Mouse (Mus musculus): ENCODE data around the gene Nfkbid. TPM values are rescaled to one million over a fixed set of nuclear protein-coding genes. Genes with fewer than 3 reads are reported as not detected.

Nfkbid gene
- total and polyA plus RNA-seq, 2 experiments from 2014 or later: 0.38 to 5.0 TPM

DNA sequence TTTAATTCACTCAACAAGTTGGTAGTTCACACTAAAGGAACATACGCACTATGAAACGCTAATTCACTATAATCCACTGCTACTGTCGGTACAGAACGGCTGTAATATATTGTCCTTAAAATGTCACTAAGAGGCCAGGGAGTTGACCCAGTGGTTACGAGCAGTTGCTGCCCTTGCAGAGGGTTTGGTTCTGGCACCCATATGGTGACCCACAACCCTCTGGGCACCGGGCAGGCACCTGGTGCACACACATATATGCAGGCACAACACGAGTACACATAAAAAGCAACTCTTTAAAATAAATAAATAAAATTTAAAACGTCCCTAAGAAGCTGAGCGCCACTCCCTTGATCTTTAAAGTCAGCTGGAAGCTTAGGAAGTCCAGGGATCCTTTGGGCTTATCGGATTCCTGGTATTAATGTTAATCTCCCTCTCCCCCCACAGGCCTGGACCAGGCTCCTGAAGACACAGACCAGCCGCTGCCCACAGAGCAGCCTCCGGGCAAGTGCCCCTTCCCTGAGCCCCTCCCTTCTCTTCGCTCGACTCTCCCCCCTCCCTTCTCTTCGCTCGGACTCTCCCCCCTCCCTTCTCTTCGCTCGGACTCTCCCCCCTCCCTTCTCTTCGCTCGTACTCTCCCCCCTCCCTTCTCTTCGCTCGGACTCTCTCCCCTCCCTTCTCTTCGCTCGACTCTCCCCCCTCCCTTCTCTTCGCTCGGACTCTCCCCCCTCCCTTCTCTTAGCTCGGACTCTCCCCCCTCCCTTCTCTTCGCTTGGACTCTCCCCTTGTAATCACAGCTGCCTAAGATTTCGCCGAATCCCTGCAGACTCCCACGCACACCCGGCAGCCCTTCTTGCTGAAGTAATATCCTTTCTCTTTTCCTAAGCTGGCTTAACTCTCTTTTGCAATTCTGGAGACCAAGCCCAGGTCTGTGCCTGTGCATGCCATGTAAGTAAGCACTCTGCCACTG is 56.2 kb downstream of the Nfkbid start:
- H3K4me1 ChIP-seq (ENCODE audit: control insufficient read depth, insufficient read depth): no peaks in the 10 kb centered on the region
- DNase-seq (ENCODE audit: low spot score): peak; percentile 7
- WGBS: 13% methylated on average over 25 of the region's 32 CpGs
- peak overlapping the region; percentile 49 for H3K4me2 ChIP-seq (ENCODE audit: low read depth, low read length)
- no peak for ATAC-seq (ENCODE audit: insufficient read depth, low read depth)
- no peaks in the 10 kb centered on the region for H3K36me3 ChIP-seq (replicated peaks; ENCODE audit: control insufficient read depth, insufficient read depth, low read length)
- H3K9me3 ChIP-seq (replicated peaks; ENCODE audit: control insufficient read depth, low read length): no peaks in the 10 kb centered on the region
- TF ChIP-seq CTCF (IDR thresholded peaks at IDR 0.05; ENCODE audit: low read depth) (no peak), EP300 (IDR thresholded peaks at IDR 0.05; ENCODE audit: low read depth) (no peak)
- no peak overlapping the region for H3K27ac ChIP-seq (ENCODE audit: low read depth)
- no peaks in the 10 kb centered on the region for H3K27me3 ChIP-seq (ENCODE audit: control insufficient read depth, insufficient read depth, low read length)
- no peak overlapping the region for H3K9ac ChIP-seq (replicated peaks; ENCODE audit: low read depth, low read length)
- peak overlapping the region; percentile 19 for H3K4me3 ChIP-seq (ENCODE audit: low read depth, low read length)

Other genes starting within 250 kb of the Nfkbid start
Only the 30 nearest of the 35 such genes appear.
- 105 and 799 TPM in 2 replicates for gene Polr2i, start 189.8 kb upstream of the Nfkbid start, total RNA-seq (2014; rRNA removed; ENCODE audit: low replicate concordance)
- 109 and 112 TPM in 2 replicates for gene Polr2i, start 189.8 kb upstream of the Nfkbid start, polyA plus RNA-seq (2015; fragmentation: Nextera tagmentation; extraction: Ambion mirVana)
- gene Tbcb, start 189.5 kb upstream of the Nfkbid start, total RNA-seq (2014; rRNA removed; ENCODE audit: low replicate concordance): 40.0 and 80.7 TPM in 2 replicates
- gene Tbcb, start 189.5 kb upstream of the Nfkbid start, polyA plus RNA-seq (2015; fragmentation: Nextera tagmentation; extraction: Ambion mirVana): 131 and 137 TPM in 2 replicates
- gene Ovol3, start 186.0 kb upstream of the Nfkbid start, total RNA-seq (2014; rRNA removed; ENCODE audit: low replicate concordance): not detected in 2 replicates
- gene Ovol3, start 186.0 kb upstream of the Nfkbid start, polyA plus RNA-seq (2015; fragmentation: Nextera tagmentation; extraction: Ambion mirVana): not detected in 2 replicates
- not detected in 2 replicates for gene Thap8, start 141.6 kb upstream of the Nfkbid start, total RNA-seq (2014; rRNA removed; ENCODE audit: low replicate concordance)
- gene Thap8, start 141.6 kb upstream of the Nfkbid start, polyA plus RNA-seq (2015; fragmentation: Nextera tagmentation; extraction: Ambion mirVana): 0.33 and 0.41 TPM in 2 replicates
- 3.4 and 5.2 TPM in 2 replicates for gene Wdr62, start 141.3 kb upstream of the Nfkbid start, total RNA-seq (2014; rRNA removed; ENCODE audit: low replicate concordance)
- 2.6 and 3.2 TPM in 2 replicates for gene Wdr62, start 141.3 kb upstream of the Nfkbid start, polyA plus RNA-seq (2015; fragmentation: Nextera tagmentation; extraction: Ambion mirVana)
- gene Clip3, start 130.0 kb upstream of the Nfkbid start, total RNA-seq (2014; rRNA removed; ENCODE audit: low replicate concordance): 4.3 and 22.4 TPM in 2 replicates
- 3.1 and 3.5 TPM in 2 replicates for gene Clip3, start 130.0 kb upstream of the Nfkbid start, polyA plus RNA-seq (2015; fragmentation: Nextera tagmentation; extraction: Ambion mirVana)
- gene Alkbh6, start 113.0 kb upstream of the Nfkbid start, total RNA-seq (2014; rRNA removed; ENCODE audit: low replicate concordance): 40.0 and 57.2 TPM in 2 replicates
- 63.5 and 71.2 TPM in 2 replicates for gene Alkbh6, start 113.0 kb upstream of the Nfkbid start, polyA plus RNA-seq (2015; fragmentation: Nextera tagmentation; extraction: Ambion mirVana)
- 0.34 and 1.1 TPM in 2 replicates for gene Syne4, start 106.9 kb upstream of the Nfkbid start, total RNA-seq (2014; rRNA removed; ENCODE audit: low replicate concordance)
- 1.6 TPM in 2 replicates for gene Syne4, start 106.9 kb upstream of the Nfkbid start, polyA plus RNA-seq (2015; fragmentation: Nextera tagmentation; extraction: Ambion mirVana)
- gene E130208F15Rik, start 100.0 kb upstream of the Nfkbid start, total RNA-seq (2014; rRNA removed; ENCODE audit: low replicate concordance): 0.46 and 0.77 TPM in 2 replicates
- gene E130208F15Rik, start 100.0 kb upstream of the Nfkbid start, polyA plus RNA-seq (2015; fragmentation: Nextera tagmentation; extraction: Ambion mirVana): 2.6 and 3.1 TPM in 2 replicates
- 15.8 and 16.5 TPM in 2 replicates for gene Sdhaf1, start 97.8 kb upstream of the Nfkbid start, total RNA-seq (2014; rRNA removed; ENCODE audit: low replicate concordance)
- 23.2 and 23.3 TPM in 2 replicates for gene Sdhaf1, start 97.8 kb upstream of the Nfkbid start, polyA plus RNA-seq (2015; fragmentation: Nextera tagmentation; extraction: Ambion mirVana)
- 3.6 and 5.4 TPM in 2 replicates for gene Lrfn3, start 59.0 kb upstream of the Nfkbid start, total RNA-seq (2014; rRNA removed; ENCODE audit: low replicate concordance)
- 0.40 and 0.69 TPM in 2 replicates for gene Lrfn3, start 59.0 kb upstream of the Nfkbid start, polyA plus RNA-seq (2015; fragmentation: Nextera tagmentation; extraction: Ambion mirVana)
- gene Tyrobp, start 8.0 kb upstream of the Nfkbid start, total RNA-seq (2014; rRNA removed; ENCODE audit: low replicate concordance): 15.2 and 31.2 TPM in 2 replicates
- 30.4 and 35.8 TPM in 2 replicates for gene Tyrobp, start 8.0 kb upstream of the Nfkbid start, polyA plus RNA-seq (2015; fragmentation: Nextera tagmentation; extraction: Ambion mirVana)
- not detected in 2 replicates for gene Hcst, start 1.9 kb upstream of the Nfkbid start, total RNA-seq (2014; rRNA removed; ENCODE audit: low replicate concordance)
- gene Hcst, start 1.9 kb upstream of the Nfkbid start, polyA plus RNA-seq (2015; fragmentation: Nextera tagmentation; extraction: Ambion mirVana): 1.1 and 1.4 TPM in 2 replicates
- gene Aplp1, start 23.8 kb downstream of the Nfkbid start, total RNA-seq (2014; rRNA removed; ENCODE audit: low replicate concordance): 3.6 and 11.4 TPM in 2 replicates
- gene Aplp1, start 23.8 kb downstream of the Nfkbid start, polyA plus RNA-seq (2015; fragmentation: Nextera tagmentation; extraction: Ambion mirVana): 4.2 and 5.2 TPM in 2 replicates
- not detected in 2 replicates for gene Kirrel2, start 36.0 kb downstream of the Nfkbid start, total RNA-seq (2014; rRNA removed; ENCODE audit: low replicate concordance)
- gene Kirrel2, start 36.0 kb downstream of the Nfkbid start, polyA plus RNA-seq (2015; fragmentation: Nextera tagmentation; extraction: Ambion mirVana): 0.15 TPM in 1 of 2 replicates, not detected in the other
- not detected in 2 replicates for gene Nphs1, start 36.6 kb downstream of the Nfkbid start, total RNA-seq (2014; rRNA removed; ENCODE audit: low replicate concordance)
- gene Nphs1, start 36.6 kb downstream of the Nfkbid start, polyA plus RNA-seq (2015; fragmentation: Nextera tagmentation; extraction: Ambion mirVana): 0.05 TPM in 1 of 2 replicates, not detected in the other
- not detected in 2 replicates for gene Prodh2, start 71.9 kb downstream of the Nfkbid start, total RNA-seq (2014; rRNA removed; ENCODE audit: low replicate concordance)
- gene Prodh2, start 71.9 kb downstream of the Nfkbid start, polyA plus RNA-seq (2015; fragmentation: Nextera tagmentation; extraction: Ambion mirVana): not detected in 2 replicates
- gene Arhgap33, start 113.3 kb downstream of the Nfkbid start, total RNA-seq (2014; rRNA removed; ENCODE audit: low replicate concordance): 0.31 and 4.3 TPM in 2 replicates
- 0.80 and 1.0 TPM in 2 replicates for gene Arhgap33, start 113.3 kb downstream of the Nfkbid start, polyA plus RNA-seq (2015; fragmentation: Nextera tagmentation; extraction: Ambion mirVana)
- gene Hspb6, start 130.4 kb downstream of the Nfkbid start, total RNA-seq (2014; rRNA removed; ENCODE audit: low replicate concordance): 72.0 and 93.3 TPM in 2 replicates
- 339 and 340 TPM in 2 replicates for gene Hspb6, start 130.4 kb downstream of the Nfkbid start, polyA plus RNA-seq (2015; fragmentation: Nextera tagmentation; extraction: Ambion mirVana)
- 6.5 and 7.1 TPM in 2 replicates for gene Proser3, start 130.6 kb downstream of the Nfkbid start, total RNA-seq (2014; rRNA removed; ENCODE audit: low replicate concordance)
- 2.5 and 3.2 TPM in 2 replicates for gene Proser3, start 130.6 kb downstream of the Nfkbid start, polyA plus RNA-seq (2015; fragmentation: Nextera tagmentation; extraction: Ambion mirVana)
- gene Lin37, start 138.1 kb downstream of the Nfkbid start, total RNA-seq (2014; rRNA removed; ENCODE audit: low replicate concordance): 11.9 and 19.7 TPM in 2 replicates
- 26.2 and 27.1 TPM in 2 replicates for gene Lin37, start 138.1 kb downstream of the Nfkbid start, polyA plus RNA-seq (2015; fragmentation: Nextera tagmentation; extraction: Ambion mirVana)
- gene U2af1l4, start 141.6 kb downstream of the Nfkbid start, total RNA-seq (2014; rRNA removed; ENCODE audit: low replicate concordance): 36.9 and 41.9 TPM in 2 replicates
- gene U2af1l4, start 141.6 kb downstream of the Nfkbid start, polyA plus RNA-seq (2015; fragmentation: Nextera tagmentation; extraction: Ambion mirVana): 120 and 123 TPM in 2 replicates
- 0.08 and 0.61 TPM in 2 replicates for gene Gm49396, start 141.6 kb downstream of the Nfkbid start, total RNA-seq (2014; rRNA removed; ENCODE audit: low replicate concordance)
- 3.0 and 3.4 TPM in 2 replicates for gene Gm49396, start 141.6 kb downstream of the Nfkbid start, polyA plus RNA-seq (2015; fragmentation: Nextera tagmentation; extraction: Ambion mirVana)
- 106 and 130 TPM in 2 replicates for gene Psenen, start 141.9 kb downstream of the Nfkbid start, total RNA-seq (2014; rRNA removed; ENCODE audit: low replicate concordance)
- 130 and 133 TPM in 2 replicates for gene Psenen, start 141.9 kb downstream of the Nfkbid start, polyA plus RNA-seq (2015; fragmentation: Nextera tagmentation; extraction: Ambion mirVana)
- 0.54 and 3.3 TPM in 2 replicates for gene Igflr1, start 143.7 kb downstream of the Nfkbid start, total RNA-seq (2014; rRNA removed; ENCODE audit: low replicate concordance)
- gene Igflr1, start 143.7 kb downstream of the Nfkbid start, polyA plus RNA-seq (2015; fragmentation: Nextera tagmentation; extraction: Ambion mirVana): 0.94 and 1.9 TPM in 2 replicates
- 12.1 and 13.4 TPM in 2 replicates for gene Kmt2b, start 167.0 kb downstream of the Nfkbid start, total RNA-seq (2014; rRNA removed; ENCODE audit: low replicate concordance)
- 2.9 and 3.2 TPM in 2 replicates for gene Kmt2b, start 167.0 kb downstream of the Nfkbid start, polyA plus RNA-seq (2015; fragmentation: Nextera tagmentation; extraction: Ambion mirVana)
- not detected in 2 replicates for gene Zbtb32, start 177.2 kb downstream of the Nfkbid start, total RNA-seq (2014; rRNA removed; ENCODE audit: low replicate concordance)
- 0.11 and 0.27 TPM in 2 replicates for gene Zbtb32, start 177.2 kb downstream of the Nfkbid start, polyA plus RNA-seq (2015; fragmentation: Nextera tagmentation; extraction: Ambion mirVana)
- 1.1 and 73.4 TPM in 2 replicates for gene Upk1a, start 191.1 kb downstream of the Nfkbid start, total RNA-seq (2014; rRNA removed; ENCODE audit: low replicate concordance)
- 0.56 and 0.60 TPM in 2 replicates for gene Upk1a, start 191.1 kb downstream of the Nfkbid start, polyA plus RNA-seq (2015; fragmentation: Nextera tagmentation; extraction: Ambion mirVana)
- gene Cox6b1, start 204.4 kb downstream of the Nfkbid start, total RNA-seq (2014; rRNA removed; ENCODE audit: low replicate concordance): 1,408 and 1,527 TPM in 2 replicates
- gene Cox6b1, start 204.4 kb downstream of the Nfkbid start, polyA plus RNA-seq (2015; fragmentation: Nextera tagmentation; extraction: Ambion mirVana): 4,395 and 4,405 TPM in 2 replicates
- gene Etv2, start 214.1 kb downstream of the Nfkbid start, total RNA-seq (2014; rRNA removed; ENCODE audit: low replicate concordance): not detected in 2 replicates
- gene Etv2, start 214.1 kb downstream of the Nfkbid start, polyA plus RNA-seq (2015; fragmentation: Nextera tagmentation; extraction: Ambion mirVana): not detected in 2 replicates

Measured in heart, postnatal 0 days (tissue).